Mouse (Mus musculus): ENCODE measurements at regions not wholly inside any gene's neighbourhood (a gene's known extent, or its start where the extent isn't known, plus 50 kb on each side); places are given as distances from the start of the nearest gene placed in this dataset.

- H3K27ac ChIP-seq (ENCODE audit: insufficient read depth, low read length): no peak overlapping the region
Measured at GRCm38 (mm10) chr16:77676805-77677204, 74.9 kb upstream of the Gm11146 start.

GRCm38 (mm10) chr16:77675885-77676597 is 74.1 kb upstream of the Gm11146 start:
- Histone ChIP-seq H3K4me1 (ENCODE audit: control insufficient read depth, insufficient read depth, low read length) (no peaks in the 10 kb centered on the region), H3K36me3 (ENCODE audit: control insufficient read depth, insufficient read depth, low read length, poor library complexity, severe bottlenecking) (no peaks in the 10 kb centered on the region), H3K27ac (ENCODE audit: insufficient read depth, low read length) (no peak overlapping the region), H3K27me3 (ENCODE audit: control insufficient read depth, insufficient read depth, low read length, poor library complexity, severe bottlenecking) (no peaks in the 10 kb centered on the region), H3K4me3 (ENCODE audit: low read depth, low read length) (no peak overlapping the region), H3K9ac (ENCODE audit: low read depth, poor library complexity, severe bottlenecking) (no peak overlapping the region), H3K9me3 (replicated peaks; ENCODE audit: control insufficient read depth, insufficient read depth, low read length, poor library complexity, severe bottlenecking) (no peaks in the 10 kb centered on the region)
- TF ChIP-seq CTCF (IDR thresholded peaks at IDR 0.05; ENCODE audit: low read depth, low read length): no peak
- no peak for TF ChIP-seq POLR2A (IDR thresholded peaks at IDR 0.05; ENCODE audit: insufficient read depth, low read length)
- TF ChIP-seq EP300 (IDR thresholded peaks at IDR 0.05; ENCODE audit: insufficient read depth, low read depth, low read length): no peak

More at GRCm38 (mm10) chr16:77676805-77677204, 74.9 kb upstream of the Gm11146 start:
- Histone ChIP-seq H3K9ac (ENCODE audit: low read depth, poor library complexity, severe bottlenecking) (no peak overlapping the region), H3K4me3 (ENCODE audit: low read depth, low read length) (no peak overlapping the region), H3K27me3 (ENCODE audit: control insufficient read depth, insufficient read depth, low read length, poor library complexity, severe bottlenecking) (no peaks in the 10 kb centered on the region), H3K4me1 (ENCODE audit: control insufficient read depth, insufficient read depth, low read length) (no peaks in the 10 kb centered on the region), H3K36me3 (ENCODE audit: control insufficient read depth, insufficient read depth, low read length, poor library complexity, severe bottlenecking) (no peaks in the 10 kb centered on the region), H3K9me3 (replicated peaks; ENCODE audit: control insufficient read depth, insufficient read depth, low read length, poor library complexity, severe bottlenecking) (no peaks in the 10 kb centered on the region)
- TF ChIP-seq EP300 (IDR thresholded peaks at IDR 0.05; ENCODE audit: insufficient read depth, low read depth, low read length): no peak
- TF ChIP-seq POLR2A (IDR thresholded peaks at IDR 0.05; ENCODE audit: insufficient read depth, low read length): no peak
- TF ChIP-seq CTCF (IDR thresholded peaks at IDR 0.05; ENCODE audit: low read depth, low read length): no peak

GRCm38 (mm10) chr16:77671253-77671652 is 69.4 kb upstream of the Gm11146 start:
- TF ChIP-seq EP300 (IDR thresholded peaks at IDR 0.05; ENCODE audit: insufficient read depth, low read depth, low read length): no peak
- no peak for TF ChIP-seq POLR2A (IDR thresholded peaks at IDR 0.05; ENCODE audit: insufficient read depth, low read length)
- Histone ChIP-seq H3K4me1 (ENCODE audit: control insufficient read depth, insufficient read depth, low read length) (no peaks in the 10 kb centered on the region), H3K27me3 (ENCODE audit: control insufficient read depth, insufficient read depth, low read length, poor library complexity, severe bottlenecking) (no peaks in the 10 kb centered on the region), H3K9ac (ENCODE audit: low read depth, poor library complexity, severe bottlenecking) (no peak overlapping the region), H3K36me3 (ENCODE audit: control insufficient read depth, insufficient read depth, low read length, poor library complexity, severe bottlenecking) (no peaks in the 10 kb centered on the region), H3K4me3 (ENCODE audit: low read depth, low read length) (no peak overlapping the region), H3K27ac (ENCODE audit: insufficient read depth, low read length) (no peak overlapping the region), H3K9me3 (replicated peaks; ENCODE audit: control insufficient read depth, insufficient read depth, low read length, poor library complexity, severe bottlenecking) (no peaks in the 10 kb centered on the region)

DNA sequence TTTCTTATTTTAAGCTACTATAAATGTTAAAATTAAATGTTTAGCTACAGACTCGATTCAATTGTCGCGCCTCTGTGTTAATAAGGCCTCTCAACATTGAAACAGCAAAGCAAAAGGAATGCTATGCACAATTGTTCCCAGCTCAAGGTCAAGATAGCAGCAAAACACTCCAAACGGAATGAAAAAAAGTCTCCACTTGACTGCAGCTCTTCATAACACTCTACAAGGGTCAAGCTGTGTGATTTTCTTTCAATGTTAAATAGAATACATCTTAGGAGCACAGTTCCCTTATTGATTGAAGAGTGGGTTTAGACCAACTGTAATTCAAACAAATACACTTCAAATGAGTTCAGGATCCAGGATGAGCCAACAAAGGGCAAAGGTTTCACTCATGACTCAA is 63.9 kb upstream of the Gm11146 start:
- no peak overlapping the region for H3K9ac ChIP-seq (ENCODE audit: low read depth, poor library complexity, severe bottlenecking)
- no peaks in the 10 kb centered on the region for H3K4me1 ChIP-seq (ENCODE audit: control insufficient read depth, insufficient read depth, low read length)
- no peak overlapping the region for H3K27ac ChIP-seq (ENCODE audit: insufficient read depth, low read length)
- no peak for TF ChIP-seq EP300 (IDR thresholded peaks at IDR 0.05; ENCODE audit: insufficient read depth, low read depth, low read length)
- TF ChIP-seq CTCF (IDR thresholded peaks at IDR 0.05; ENCODE audit: low read depth, low read length): no peak
- no peak for TF ChIP-seq POLR2A (IDR thresholded peaks at IDR 0.05; ENCODE audit: insufficient read depth, low read length)
- no peaks in the 10 kb centered on the region for H3K27me3 ChIP-seq (ENCODE audit: control insufficient read depth, insufficient read depth, low read length, poor library complexity, severe bottlenecking)
- no peak overlapping the region for H3K4me3 ChIP-seq (ENCODE audit: low read depth, low read length)
- no peaks in the 10 kb centered on the region for H3K9me3 ChIP-seq (replicated peaks; ENCODE audit: control insufficient read depth, insufficient read depth, low read length, poor library complexity, severe bottlenecking)
- H3K36me3 ChIP-seq (ENCODE audit: control insufficient read depth, insufficient read depth, low read length, poor library complexity, severe bottlenecking): no peaks in the 10 kb centered on the region

- no peak overlapping the region for H3K27ac ChIP-seq (ENCODE audit: insufficient read depth, low read length)
- H3K4me1 ChIP-seq (ENCODE audit: control insufficient read depth, insufficient read depth, low read length): no peaks in the 10 kb centered on the region
- no peaks in the 10 kb centered on the region for H3K9me3 ChIP-seq (replicated peaks; ENCODE audit: control insufficient read depth, insufficient read depth, low read length, poor library complexity, severe bottlenecking)
- no peaks in the 10 kb centered on the region for H3K27me3 ChIP-seq (ENCODE audit: control insufficient read depth, insufficient read depth, low read length, poor library complexity, severe bottlenecking)
- H3K9ac ChIP-seq (ENCODE audit: low read depth, poor library complexity, severe bottlenecking): no peak overlapping the region
- no peaks in the 10 kb centered on the region for H3K36me3 ChIP-seq (ENCODE audit: control insufficient read depth, insufficient read depth, low read length, poor library complexity, severe bottlenecking)
- no peak overlapping the region for H3K4me3 ChIP-seq (ENCODE audit: low read depth, low read length)
- TF ChIP-seq EP300 (IDR thresholded peaks at IDR 0.05; ENCODE audit: insufficient read depth, low read depth, low read length) (no peak), POLR2A (IDR thresholded peaks at IDR 0.05; ENCODE audit: insufficient read depth, low read length) (no peak), CTCF (IDR thresholded peaks at IDR 0.05; ENCODE audit: low read depth, low read length) (no peak)
Measured at GRCm38 (mm10) chr16:77662107-77662518, 60.2 kb upstream of the Gm11146 start.

GRCm38 (mm10) chr16:77653306-77653705 is 51.4 kb upstream of the Gm11146 start:
- no peaks in the 10 kb centered on the region for H3K4me1 ChIP-seq (ENCODE audit: control insufficient read depth, insufficient read depth, low read length)
- TF ChIP-seq POLR2A (IDR thresholded peaks at IDR 0.05; ENCODE audit: insufficient read depth, low read length) (no peak), EP300 (IDR thresholded peaks at IDR 0.05; ENCODE audit: insufficient read depth, low read depth, low read length) (no peak), CTCF (IDR thresholded peaks at IDR 0.05; ENCODE audit: low read depth, low read length) (no peak)
- no peak overlapping the region for H3K9ac ChIP-seq (ENCODE audit: low read depth, poor library complexity, severe bottlenecking)

More at GRCm38 (mm10) chr16:77653306-77653705, 51.4 kb upstream of the Gm11146 start:
- Histone ChIP-seq H3K27ac (ENCODE audit: insufficient read depth, low read length) (no peak overlapping the region), H3K9me3 (replicated peaks; ENCODE audit: control insufficient read depth, insufficient read depth, low read length, poor library complexity, severe bottlenecking) (no peaks in the 10 kb centered on the region), H3K36me3 (ENCODE audit: control insufficient read depth, insufficient read depth, low read length, poor library complexity, severe bottlenecking) (no peaks in the 10 kb centered on the region), H3K27me3 (ENCODE audit: control insufficient read depth, insufficient read depth, low read length, poor library complexity, severe bottlenecking) (no peaks in the 10 kb centered on the region), H3K4me3 (ENCODE audit: low read depth, low read length) (no peak overlapping the region)

All from ES-Bruce4 (cell line).